8 mouse cellular contexts compared by ENCODE assay signal in genomic region chr6:29517139-29517538, GRCm38 (mm10). TPM values are rescaled to one million over a fixed set of nuclear protein-coding genes. Genes with fewer than 3 reads are reported as not detected.
A peak's percentile ranks its signal among the peaks of the same experiment; 100 is the strongest.
DNase-seq lines count a peak whose midpoint lies in the region; ATAC-seq and TF ChIP-seq lines count a peak whose summit lies in the region.

No protein-coding gene starts in this region.

- H3K9ac ChIP-seq in lung, embryonic 14.5 days, result no peak overlapping the region

- peak; percentile 67 for DNase-seq in CD4-positive helper T cell, adult 2 months (ENCODE audit: low read depth, low spot score)
- peak; percentile 90 for DNase-seq in NIH3T3 (ENCODE audit: low read depth)
- DNase-seq in embryo, embryonic 11 days, result peak; percentile 80
- DNase-seq in heart, embryonic 10.5 days (ENCODE audit: low spot score), result peak; percentile 89
- peak; percentile 60 to 89 for DNase-seq in kidney, postnatal 36 days
- DNase-seq in lung, embryonic 14.5 days, result peak; percentile 83
- peak; percentile 51 for DNase-seq in retina, postnatal 7 days (ENCODE audit: low read depth, low spot score)
- peak; percentile 80 for DNase-seq in urinary bladder, postnatal 25 days (ENCODE audit: low spot score)

- H3K27me3 ChIP-seq in heart, embryonic 10.5 days (ENCODE audit: insufficient read depth, poor library complexity, severe bottlenecking), result 0 out of 2 replicates have a peak, but pooled peaks cover under 1% of the 10 kb centered on the region
- no peaks in the 10 kb centered on the region for H3K27me3 ChIP-seq in lung, embryonic 14.5 days (ENCODE audit: insufficient read depth, low read length)

- peak overlapping the region; percentile 50; the same call in 1 of the 2 replicates for H3K27ac ChIP-seq in heart, embryonic 10.5 days
- no peak overlapping the region for H3K27ac ChIP-seq in lung, embryonic 14.5 days (ENCODE audit: low read depth)

- H3K4me3 ChIP-seq in heart, embryonic 10.5 days, result no peak overlapping the region
- no peak overlapping the region for H3K4me3 ChIP-seq in lung, embryonic 14.5 days (ENCODE audit: low read depth, low read length)

- no peaks in the 10 kb centered on the region for H3K9me3 ChIP-seq in heart, embryonic 10.5 days
- no peaks in the 10 kb centered on the region for H3K9me3 ChIP-seq in lung, embryonic 14.5 days (ENCODE audit: low read depth, low read length)

- 6% methylated on average over 5 of the region's 5 CpGs for WGBS in heart, embryonic 10.5 days
- 5% methylated on average over 5 of the region's 5 CpGs for WGBS in lung, embryonic 14.5 days

- peaks cover 40% of the 10 kb centered on the region for H3K4me1 ChIP-seq in heart, embryonic 10.5 days
- no peaks in the 10 kb centered on the region; the same call in 1 of the 2 replicates for H3K4me1 ChIP-seq in lung, embryonic 14.5 days (ENCODE audit: insufficient read depth)

- peak; percentile 90 for TF ChIP-seq CTCF in lung, embryonic 14.5 days (IDR thresholded peaks at IDR 0.05; ENCODE audit: low read depth)

- H3K4me2 ChIP-seq in lung, embryonic 14.5 days, result no peak overlapping the region

- peak; percentile 25; the same call in 1 of the 2 replicates for ATAC-seq in lung, embryonic 14.5 days (ENCODE audit: insufficient read depth)

- H3K36me3 ChIP-seq in heart, embryonic 10.5 days, result no peaks in the 10 kb centered on the region
- no peaks in the 10 kb centered on the region for H3K36me3 ChIP-seq in lung, embryonic 14.5 days (ENCODE audit: insufficient read depth)

RNA-seq across cellular contexts. Expression of gene Irf5, which starts 9.3 kb away (rescaled TPM):
- polyA plus RNA-seq in heart, embryonic 10.5 days (2016; fragmentation: Nextera tagmentation; extraction: Ambion mirVana), result 22.1 and 24.9 TPM in 2 replicates
- 3.7 and 4.2 TPM in 2 replicates for polyA plus RNA-seq in lung, embryonic 14.5 days (2014; fragmentation: Nextera tagmentation; extraction: Ambion mirVana)

RNA-seq across cellular contexts. Expression of gene Kcp, which starts 9.4 kb away (rescaled TPM):
- polyA plus RNA-seq in heart, embryonic 10.5 days (2016; fragmentation: Nextera tagmentation; extraction: Ambion mirVana), result 13.8 and 23.3 TPM in 2 replicates
- 17.3 and 22.0 TPM in 2 replicates for polyA plus RNA-seq in lung, embryonic 14.5 days (2014; fragmentation: Nextera tagmentation; extraction: Ambion mirVana)

RNA-seq across cellular contexts. Expression of gene Atp6v1fnb, which starts 45.9 kb away (rescaled TPM):
- polyA plus RNA-seq in heart, embryonic 10.5 days (2016; fragmentation: Nextera tagmentation; extraction: Ambion mirVana), result not detected in 2 replicates
- polyA plus RNA-seq in lung, embryonic 14.5 days (2014; fragmentation: Nextera tagmentation; extraction: Ambion mirVana), result not detected in 2 replicates

RNA-seq across cellular contexts. Expression of gene Atp6v1f, which starts 49.6 kb away (rescaled TPM):
- polyA plus RNA-seq in heart, embryonic 10.5 days (2016; fragmentation: Nextera tagmentation; extraction: Ambion mirVana), result 214 and 228 TPM in 2 replicates
- polyA plus RNA-seq in lung, embryonic 14.5 days (2014; fragmentation: Nextera tagmentation; extraction: Ambion mirVana), result 182 and 184 TPM in 2 replicates
